Mouse (Mus musculus): ENCODE data around the gene Ccdc181. TPM values are rescaled to one million over a fixed set of nuclear protein-coding genes. Genes with fewer than 3 reads are reported as not detected.

Gene Ccdc181
- 3.4 and 4.8 TPM in 2 replicates for polyA plus RNA-seq (2015; fragmentation: Nextera tagmentation; extraction: Ambion mirVana)

DNA sequence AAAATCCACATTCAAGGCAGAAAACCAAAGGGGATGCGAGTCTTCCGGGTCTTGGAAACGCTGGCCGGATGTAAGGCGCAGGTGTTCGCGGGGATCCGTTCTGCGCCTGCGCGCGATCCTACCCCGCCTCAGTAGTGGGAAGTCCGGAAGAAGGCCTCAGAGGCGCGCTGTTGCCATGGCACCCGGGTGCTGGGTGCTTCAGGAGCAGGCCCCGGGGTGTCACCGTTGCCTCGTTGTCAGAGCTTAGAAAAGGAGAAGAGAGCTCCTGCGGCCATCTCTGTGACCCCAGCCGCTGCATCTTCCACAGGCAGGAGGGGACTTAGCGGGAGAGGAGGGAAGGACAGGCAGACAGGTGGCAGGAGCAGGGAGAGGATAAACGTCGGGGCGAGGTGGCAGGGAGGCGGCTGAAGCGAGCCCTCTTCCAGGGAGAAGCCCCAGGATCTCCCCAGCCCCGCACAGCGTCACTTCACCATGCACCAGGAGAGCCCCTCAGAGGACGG, at the start of gene Ccdc181:
Gene Ccdc181 (plus strand): TSS at position 131 of the 500 bp plus-strand sequence.

DNA sequence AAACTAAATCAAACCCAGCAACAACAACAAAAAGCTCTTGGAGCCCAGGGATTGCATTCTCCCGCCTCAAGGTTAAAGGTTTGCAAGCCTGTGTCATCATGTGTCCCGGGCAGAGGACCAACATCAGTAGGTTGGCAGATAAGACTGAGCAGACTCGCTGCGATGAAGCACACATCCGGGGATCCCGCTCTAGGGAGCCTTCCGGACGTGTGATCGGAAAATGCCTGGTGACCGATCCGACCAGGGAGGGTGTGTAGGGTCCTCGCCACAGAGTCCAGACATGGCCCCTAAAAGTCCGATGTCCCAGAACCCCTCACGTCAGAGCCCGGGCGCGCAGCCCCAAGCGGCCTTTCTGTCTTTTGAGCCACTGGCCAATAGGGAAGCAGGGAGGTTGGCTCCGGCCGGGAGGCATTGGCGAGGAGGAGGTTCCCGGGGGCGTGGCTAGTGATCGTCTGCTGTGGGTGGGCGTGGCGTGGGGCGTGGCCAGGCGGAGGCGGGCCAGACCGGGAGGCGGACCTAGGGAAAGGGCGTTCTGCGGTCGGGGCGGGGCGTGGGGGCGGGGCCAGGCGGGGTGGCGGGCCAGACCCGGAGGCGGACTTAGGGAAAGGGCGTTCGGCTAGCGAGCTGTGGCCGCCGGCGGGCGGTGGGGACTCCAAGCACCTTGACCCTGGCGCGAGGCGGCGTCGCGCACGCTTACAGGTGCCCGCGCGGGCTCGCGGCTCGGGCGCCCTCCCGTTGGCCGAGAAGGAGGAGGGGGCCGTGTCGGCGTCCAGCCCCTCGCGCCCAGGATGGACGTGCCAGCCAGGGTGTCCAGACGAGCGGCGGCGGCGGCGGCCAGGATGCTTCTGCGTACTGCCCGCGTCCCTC, 26.7 kb upstream of the Ccdc181 start, which contains the start of gene Slc19a2:
Gene Slc19a2 (plus strand): TSS at position 582 of the 867 bp plus-strand sequence.

GRCm38 (mm10) chr1:164303821-164304220, 28.4 kb downstream of the Ccdc181 start, which contains the start of gene Nme7:
Gene Nme7, plus strand, starts transcription at chr1:164304121.

DNA sequence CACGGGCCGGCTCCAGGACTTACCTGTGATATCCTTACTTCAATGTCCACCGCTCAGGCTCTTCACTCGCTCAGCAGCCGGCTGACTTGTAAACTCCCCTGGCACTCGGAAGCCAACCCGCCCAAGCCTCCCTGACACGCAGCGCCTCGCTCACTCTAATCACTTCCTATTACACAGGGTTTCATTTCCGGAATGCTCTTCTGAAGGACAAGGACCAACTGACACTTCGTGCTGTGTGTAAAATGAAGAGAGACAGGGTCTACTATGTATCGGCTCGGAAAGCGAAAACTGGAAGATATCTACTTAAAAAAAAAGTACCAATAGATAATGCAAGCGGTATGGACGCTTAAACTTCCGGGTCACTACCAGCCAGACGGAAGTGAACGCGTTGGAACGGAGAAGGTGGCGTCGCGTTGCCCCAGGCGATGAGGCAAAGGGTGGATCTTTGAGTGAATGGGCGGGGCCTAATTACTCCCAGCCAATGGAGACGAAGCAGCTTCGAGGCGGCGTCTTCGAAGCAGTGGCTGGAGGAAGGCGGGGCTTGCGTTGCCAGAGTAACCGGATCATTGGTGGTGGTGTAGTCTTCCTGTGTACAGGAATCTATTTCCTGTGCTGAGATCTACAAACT, 31.9 kb downstream of the Ccdc181 start, which contains the start of gene Blzf1:
Gene Blzf1 (minus strand): TSS at position 366 of the 628 bp plus-strand sequence.

Other genes with a start within 250 kb of the Ccdc181 start
- gene Sele, start 227.4 kb upstream of the Ccdc181 start, polyA plus RNA-seq (2015; fragmentation: Nextera tagmentation; extraction: Ambion mirVana), result 0.05 and 0.13 TPM in 2 replicates
- gene Sell, start 213.6 kb upstream of the Ccdc181 start, polyA plus RNA-seq (2015; fragmentation: Nextera tagmentation; extraction: Ambion mirVana), result 0.27 and 0.45 TPM in 2 replicates
- gene Selp, start 160.3 kb upstream of the Ccdc181 start, polyA plus RNA-seq (2015; fragmentation: Nextera tagmentation; extraction: Ambion mirVana), result 0.62 and 0.88 TPM in 2 replicates
- 0.05 TPM in 2 replicates for gene F5, start 123.7 kb upstream of the Ccdc181 start, polyA plus RNA-seq (2015; fragmentation: Nextera tagmentation; extraction: Ambion mirVana)
- gene Slc19a2, start 26.5 kb upstream of the Ccdc181 start, polyA plus RNA-seq (2015; fragmentation: Nextera tagmentation; extraction: Ambion mirVana), result 2.7 and 2.9 TPM in 2 replicates
- gene Nme7, start 28.5 kb downstream of the Ccdc181 start, polyA plus RNA-seq (2015; fragmentation: Nextera tagmentation; extraction: Ambion mirVana), result 7.6 and 10.8 TPM in 2 replicates
- gene Blzf1, start 31.9 kb downstream of the Ccdc181 start, polyA plus RNA-seq (2015; fragmentation: Nextera tagmentation; extraction: Ambion mirVana), result 22.3 and 24.0 TPM in 2 replicates
- 30.7 and 34.3 TPM in 2 replicates for gene Atp1b1, start 182.8 kb downstream of the Ccdc181 start, polyA plus RNA-seq (2015; fragmentation: Nextera tagmentation; extraction: Ambion mirVana)

All from skeletal muscle tissue, postnatal 0 days (tissue).